Mouse (Mus musculus): ENCODE measurements at regions not wholly inside any gene's neighbourhood (a gene's known extent, or its start where the extent isn't known, plus 50 kb on each side); places are given as distances from the start of the nearest gene placed in this dataset.

- DNase-seq (ENCODE audit: extremely low spot score in 1 of 2, low spot score in 1 of 2): no peak
Measured at GRCm38 (mm10) chr17:14764796-14765195, 70.8 kb upstream of the Thbs2 start.

GRCm38 (mm10) chr17:14753095-14753494 lies 59.1 kb upstream of the Thbs2 start:
- no peak for DNase-seq (ENCODE audit: extremely low spot score in 1 of 2, low spot score in 1 of 2)

GRCm38 (mm10) chr17:14750519-14751145 lies 56.6 kb upstream of the Thbs2 start:
- no peak for DNase-seq (ENCODE audit: extremely low spot score in 1 of 2, low spot score in 1 of 2)

- no peak for DNase-seq (ENCODE audit: extremely low spot score in 1 of 2, low spot score in 1 of 2)
Measured at GRCm38 (mm10) chr17:14749281-14749680, 55.2 kb upstream of the Thbs2 start.

DNA sequence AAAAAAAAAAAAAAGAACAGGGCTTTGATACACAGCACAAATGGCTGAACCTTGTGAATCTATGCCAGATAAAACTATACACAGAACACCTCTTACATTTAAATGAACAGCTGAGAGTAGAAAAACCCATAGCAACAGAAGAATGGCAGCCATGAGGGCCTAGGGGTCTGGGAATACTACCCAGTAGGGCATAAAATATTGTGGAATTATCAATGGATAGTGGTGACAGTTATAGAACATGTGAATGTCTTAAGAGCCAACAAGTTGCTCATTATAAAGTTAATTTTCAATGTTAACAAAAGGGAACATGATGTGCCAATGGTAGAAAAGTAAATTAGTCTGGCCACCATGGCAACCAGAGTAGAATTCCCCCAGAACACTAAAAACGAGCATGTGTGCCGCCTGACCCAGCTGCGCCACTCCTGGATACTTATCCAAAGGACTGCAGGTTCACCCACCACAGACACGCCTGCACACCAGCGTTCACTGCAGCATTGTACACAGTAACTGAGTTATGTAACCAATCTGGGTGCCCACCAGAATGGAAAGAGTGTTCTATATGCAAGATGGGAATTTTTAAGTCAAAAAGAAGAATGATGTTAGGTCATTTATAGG lies 53.3 kb upstream of the Thbs2 start:
- DNase-seq (ENCODE audit: extremely low spot score in 1 of 2, low spot score in 1 of 2): peak in 1 of 2 experiments; percentile 10

DNA sequence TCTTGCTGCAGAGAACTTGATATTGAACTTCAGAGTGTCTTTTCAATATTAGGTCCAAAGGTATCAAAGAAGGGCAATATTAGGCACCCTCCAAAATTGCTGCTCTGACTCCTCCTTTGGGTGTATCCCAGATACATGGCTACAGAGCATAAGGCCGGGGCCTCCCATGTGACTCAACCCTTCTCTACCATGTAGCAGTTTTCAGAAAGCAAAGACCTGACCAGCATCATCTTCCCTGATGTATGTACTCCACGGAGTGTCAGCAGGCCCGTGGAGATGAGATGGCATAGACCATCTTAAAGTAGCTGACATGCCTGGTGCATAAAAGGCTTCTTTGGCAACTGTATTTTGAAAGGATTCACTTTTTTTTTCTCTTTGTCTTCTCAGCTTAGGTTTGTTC lies 51.5 kb upstream of the Thbs2 start:
- DNase-seq (ENCODE audit: extremely low spot score in 1 of 2, low spot score in 1 of 2): no peak

DNA sequence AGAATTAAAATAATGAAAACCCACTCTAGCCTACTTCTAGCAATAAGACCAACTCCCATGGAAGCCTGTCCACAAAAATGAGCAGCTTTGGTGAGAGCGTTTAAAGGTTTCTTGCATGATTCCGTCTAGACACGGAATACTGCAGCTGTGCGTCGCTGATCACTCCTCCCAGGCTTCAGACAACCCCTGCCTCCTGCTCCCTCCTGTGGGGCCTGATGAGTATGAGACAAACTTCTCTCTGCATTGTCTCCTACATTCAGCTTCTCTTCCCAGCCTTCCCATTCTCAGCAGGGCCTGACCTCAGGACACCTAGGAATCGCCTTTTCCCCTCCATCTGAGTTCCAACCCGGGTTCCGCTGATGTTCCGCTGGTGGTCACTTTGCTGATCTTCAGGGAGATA lies 50.0 kb upstream of the Thbs2 start:
- DNase-seq (ENCODE audit: extremely low spot score in 1 of 2, low spot score in 1 of 2): no peak
